Mouse (Mus musculus): Measurements from ENCODE around the gene Grik5. TPM values are rescaled to one million over a fixed set of nuclear protein-coding genes. Genes with fewer than 3 reads are reported as not detected.

The Grik5 gene
- polyA plus RNA-seq, 1 experiment from 2014 or later: 12.5 TPM

DNA sequence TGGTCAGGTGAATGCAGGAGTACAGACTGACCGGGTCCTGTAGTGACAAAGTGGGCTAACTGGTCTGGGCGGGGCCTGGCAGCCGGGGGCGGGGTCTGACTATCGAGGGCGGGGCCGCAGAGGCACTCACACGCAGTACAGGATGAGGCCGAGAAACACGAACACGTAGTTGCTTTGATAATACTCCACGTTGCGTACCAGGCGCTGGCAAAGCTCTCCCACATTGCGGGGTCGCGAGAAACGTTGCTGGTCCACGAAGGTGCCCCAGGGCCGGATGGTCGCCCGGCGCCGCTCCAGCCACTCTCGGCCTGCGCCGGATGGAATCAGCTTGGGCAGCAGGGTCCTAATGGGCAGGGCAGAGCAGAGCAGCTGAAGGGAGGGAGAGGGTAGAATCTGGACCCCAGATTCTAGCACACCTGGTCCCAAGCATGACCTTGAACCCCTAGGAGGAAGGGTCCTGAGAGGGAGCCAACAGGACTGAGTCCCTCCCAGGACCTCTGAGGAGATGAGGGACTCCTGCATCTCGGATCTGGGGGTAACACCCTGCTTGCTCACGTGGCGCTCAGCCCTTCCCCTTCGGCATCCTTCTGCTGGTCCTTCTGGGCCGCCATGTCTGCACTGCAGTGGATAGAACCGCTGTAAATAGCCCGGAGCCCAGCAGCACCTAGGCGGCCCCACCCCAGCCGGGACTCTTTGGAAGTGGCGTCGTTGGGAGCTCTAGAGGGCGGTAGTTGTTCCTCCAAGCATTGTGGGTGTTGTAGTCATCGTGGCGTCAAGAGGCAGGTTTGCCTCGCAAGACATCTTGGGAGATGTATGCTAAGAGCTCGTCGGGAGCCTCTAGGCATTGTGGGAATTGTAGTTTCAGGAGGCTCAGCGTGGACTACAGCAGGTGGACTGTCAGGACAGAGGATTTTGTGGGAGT, 99.9 kb downstream of the Grik5 start, which contains the start of gene Rabac1:
Rabac1 (minus strand) TSS at position 783 of the 922 bp plus-strand sequence.
- WGBS: under 1% methylated on average over 42 of the region's 45 CpGs
- peak within 1 kb of the TSS; percentile 83 for H3K27ac ChIP-seq (ENCODE audit: low read depth, low read length)
- H3K36me3 ChIP-seq (ENCODE audit: control insufficient read depth, insufficient read depth, low read length): no peaks in the 10 kb centered on the region; the same call in 1 of the 2 replicates
- H3K4me1 ChIP-seq (ENCODE audit: control insufficient read depth, insufficient read depth, low read depth, low read length): peaks cover 11% of the 10 kb centered on the region
- H3K27me3 ChIP-seq (replicated peaks; ENCODE audit: control insufficient read depth, insufficient read depth, low read length): no peaks in the 10 kb centered on the region
- no peaks in the 10 kb centered on the region for H3K9me3 ChIP-seq (ENCODE audit: control insufficient read depth, low read length)
- peak; percentile 92 for ATAC-seq
- H3K4me3 ChIP-seq (ENCODE audit: low read length): peak within 1 kb of the TSS; percentile 76
- H3K4me2 ChIP-seq (ENCODE audit: low read length): peak within 1 kb of the TSS; percentile 86
- H3K9ac ChIP-seq (ENCODE audit: low read depth, low read length): peak within 1 kb of the TSS; percentile 90

DNA sequence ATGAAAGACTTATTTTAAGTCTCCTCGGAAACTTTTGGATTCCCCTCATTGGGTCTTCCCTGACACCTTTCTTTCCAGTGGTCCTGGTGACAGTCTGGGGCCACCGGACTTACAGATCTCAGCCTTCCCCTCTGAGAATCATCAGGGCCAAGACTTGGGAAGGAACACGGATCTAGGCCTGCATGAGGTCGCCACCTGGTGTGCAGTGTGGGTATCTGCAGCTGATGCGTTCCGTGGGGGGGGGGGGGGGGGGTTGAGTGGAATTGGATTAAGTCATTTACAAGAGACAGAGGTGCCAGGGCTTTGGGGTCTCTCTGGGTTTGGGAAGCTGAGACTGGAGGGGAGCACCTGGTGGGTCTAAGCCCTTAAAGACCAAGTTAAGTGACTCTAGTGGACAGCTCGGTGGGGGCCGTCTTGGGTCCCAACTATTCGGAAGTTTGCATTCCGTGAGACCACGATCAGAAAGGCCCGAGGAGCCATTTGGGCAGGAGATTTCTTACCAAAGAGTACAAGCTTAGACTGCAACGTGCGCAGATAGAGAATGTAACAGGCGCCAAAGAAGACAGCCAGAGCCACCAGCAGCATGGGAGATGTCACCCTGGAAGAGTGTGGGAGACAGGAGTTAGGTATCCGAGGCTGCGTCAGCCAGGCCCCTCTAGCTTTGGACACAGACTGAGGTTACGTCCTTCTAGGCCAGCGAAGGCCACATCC, 100.7 kb downstream of the Grik5 start:
- Histone ChIP-seq H3K4me2 (ENCODE audit: low read length) (peak overlapping the region; percentile 86), H3K27me3 (replicated peaks; ENCODE audit: control insufficient read depth, insufficient read depth, low read length) (no peaks in the 10 kb centered on the region), H3K4me3 (ENCODE audit: low read length) (peak overlapping the region; percentile 76), H3K9ac (ENCODE audit: low read depth, low read length) (peak overlapping the region; percentile 90), H3K27ac (ENCODE audit: low read depth, low read length) (peak overlapping the region; percentile 83), H3K4me1 (ENCODE audit: control insufficient read depth, insufficient read depth, low read depth, low read length) (peaks cover 11% of the 10 kb centered on the region), H3K36me3 (ENCODE audit: control insufficient read depth, insufficient read depth, low read length) (no peaks in the 10 kb centered on the region; the same call in 1 of the 2 replicates), H3K9me3 (ENCODE audit: control insufficient read depth, low read length) (no peaks in the 10 kb centered on the region)
- peak; percentile 3 for ATAC-seq
- WGBS: 7% methylated on average over 19 of the region's 19 CpGs

DNA sequence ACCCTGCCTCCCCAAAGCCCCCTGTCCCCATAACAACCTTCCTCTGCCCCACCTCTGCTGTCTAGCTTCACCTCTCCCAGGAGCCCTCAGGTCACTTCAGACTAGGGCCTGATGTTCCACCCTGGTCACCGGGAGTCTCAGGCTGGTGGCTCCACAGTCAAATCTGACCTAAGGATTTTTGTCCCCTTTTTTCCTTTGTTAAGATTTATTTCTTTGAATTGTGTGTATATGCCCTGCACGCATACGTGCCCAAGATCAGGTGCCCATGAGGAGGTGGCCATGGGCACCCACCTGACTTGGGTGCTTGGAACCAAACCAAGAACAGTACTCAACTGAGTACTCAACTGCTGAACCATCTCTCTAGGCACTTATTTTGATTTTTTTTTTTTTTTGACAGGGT, 101.8 kb downstream of the Grik5 start:
- Histone ChIP-seq H3K9ac (ENCODE audit: low read depth, low read length) (no peak overlapping the region), H3K9me3 (ENCODE audit: control insufficient read depth, low read length) (no peaks in the 10 kb centered on the region), H3K36me3 (ENCODE audit: control insufficient read depth, insufficient read depth, low read length) (no peaks in the 10 kb centered on the region; the same call in 1 of the 2 replicates), H3K4me3 (ENCODE audit: low read length) (no peak overlapping the region), H3K27ac (ENCODE audit: low read depth, low read length) (no peak overlapping the region), H3K4me1 (ENCODE audit: control insufficient read depth, insufficient read depth, low read depth, low read length) (peaks cover 11% of the 10 kb centered on the region), H3K27me3 (replicated peaks; ENCODE audit: control insufficient read depth, insufficient read depth, low read length) (no peaks in the 10 kb centered on the region), H3K4me2 (ENCODE audit: low read length) (no peak overlapping the region)
- no peak for ATAC-seq
- 96% methylated on average over 3 of the region's 3 CpGs for WGBS

DNA sequence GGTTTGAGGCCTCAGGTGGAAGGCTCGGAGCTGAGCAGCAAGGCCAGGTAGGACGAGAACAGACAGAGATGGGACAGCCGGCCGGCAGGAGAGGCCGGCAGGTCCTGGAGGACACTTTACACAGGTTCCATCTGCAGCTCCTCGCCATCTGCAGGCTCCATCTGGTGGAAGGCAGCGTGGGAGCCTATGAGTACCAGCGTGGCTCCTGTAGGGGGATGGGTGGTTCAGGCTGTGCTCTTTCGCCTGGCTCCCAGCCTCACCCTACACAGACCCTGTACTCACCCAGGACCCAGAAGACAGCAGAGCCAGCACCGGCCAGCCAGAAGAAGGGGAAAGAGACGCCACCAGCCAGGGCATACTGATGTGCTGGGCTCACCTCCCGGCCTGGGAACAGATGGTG, 102.3 kb downstream of the Grik5 start:
- Histone ChIP-seq H3K36me3 (ENCODE audit: control insufficient read depth, insufficient read depth, low read length) (no peaks in the 10 kb centered on the region; the same call in 1 of the 2 replicates), H3K9ac (ENCODE audit: low read depth, low read length) (no peak overlapping the region)
- 81% methylated on average over 12 of the region's 12 CpGs for WGBS

DNA sequence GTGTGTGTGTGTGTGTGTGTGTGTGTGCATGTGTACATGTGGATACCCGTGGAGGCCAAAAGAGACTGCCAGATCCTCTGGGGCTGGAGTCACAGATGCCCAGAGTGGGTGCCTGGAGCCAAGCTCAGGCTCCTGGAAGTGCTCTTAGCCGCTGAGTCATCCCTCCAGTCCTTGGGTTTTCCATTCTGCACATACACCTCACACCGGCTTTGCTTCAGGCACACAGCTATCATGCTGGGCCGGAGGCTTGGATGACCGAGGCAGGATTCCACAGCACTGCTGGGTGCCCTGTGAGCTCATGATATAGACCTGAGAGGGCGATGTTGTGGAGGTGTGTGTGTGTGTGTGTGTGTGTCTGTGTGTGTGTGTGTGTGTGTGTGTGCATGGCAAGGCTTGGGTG, 103.7 kb downstream of the Grik5 start:
- Histone ChIP-seq H3K27ac (ENCODE audit: low read depth, low read length) (no peak overlapping the region), H3K27me3 (replicated peaks; ENCODE audit: control insufficient read depth, insufficient read depth, low read length) (no peaks in the 10 kb centered on the region), H3K9me3 (ENCODE audit: control insufficient read depth, low read length) (no peaks in the 10 kb centered on the region), H3K4me3 (ENCODE audit: low read length) (no peak overlapping the region), H3K9ac (ENCODE audit: low read depth, low read length) (no peak overlapping the region; the same call in 1 of the 2 replicates), H3K4me1 (ENCODE audit: control insufficient read depth, insufficient read depth, low read depth, low read length) (peaks cover 11% of the 10 kb centered on the region), H3K4me2 (ENCODE audit: low read length) (no peak overlapping the region), H3K36me3 (ENCODE audit: control insufficient read depth, insufficient read depth, low read length) (no peaks in the 10 kb centered on the region; the same call in 1 of the 2 replicates)
- WGBS: 75% methylated on average over 6 of the region's 6 CpGs
- ATAC-seq: no peak

More for the DNA sequence above, 102.3 kb downstream of the Grik5 start:
- ATAC-seq: no peak
- H3K27ac ChIP-seq (ENCODE audit: low read depth, low read length): no peak overlapping the region
- H3K9me3 ChIP-seq (ENCODE audit: control insufficient read depth, low read length): no peaks in the 10 kb centered on the region
- no peaks in the 10 kb centered on the region for H3K27me3 ChIP-seq (replicated peaks; ENCODE audit: control insufficient read depth, insufficient read depth, low read length)
- no peak overlapping the region for H3K4me3 ChIP-seq (ENCODE audit: low read length)
- peaks cover 11% of the 10 kb centered on the region for H3K4me1 ChIP-seq (ENCODE audit: control insufficient read depth, insufficient read depth, low read depth, low read length)
- no peak overlapping the region for H3K4me2 ChIP-seq (ENCODE audit: low read length)

DNA sequence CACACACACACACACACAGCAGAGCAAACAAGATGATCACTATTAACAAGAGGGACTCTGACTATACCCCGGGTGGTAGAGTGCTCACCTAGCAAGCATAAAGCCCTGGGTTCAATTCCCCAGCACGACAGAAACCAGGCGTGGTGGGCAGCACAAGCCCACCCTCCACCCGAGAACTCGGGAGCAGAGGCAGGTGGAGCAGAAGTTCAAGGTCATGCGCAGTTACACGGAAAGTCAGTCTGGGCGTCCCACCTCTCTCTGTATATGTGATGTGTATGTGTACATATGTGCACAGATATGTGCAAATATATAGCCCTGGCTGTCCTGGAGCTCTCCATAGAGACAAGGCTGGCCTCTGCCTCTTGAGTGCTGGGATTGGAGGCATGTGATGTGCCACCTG, 104.2 kb downstream of the Grik5 start:
- H3K4me3 ChIP-seq (ENCODE audit: low read length): no peak overlapping the region
- H3K4me1 ChIP-seq (ENCODE audit: control insufficient read depth, insufficient read depth, low read depth, low read length): peaks cover 11% of the 10 kb centered on the region
- no peak for ATAC-seq
- no peaks in the 10 kb centered on the region; the same call in 1 of the 2 replicates for H3K36me3 ChIP-seq (ENCODE audit: control insufficient read depth, insufficient read depth, low read length)
- 80% methylated on average over 8 of the region's 8 CpGs for WGBS
- H3K4me2 ChIP-seq (ENCODE audit: low read length): no peak overlapping the region
- no peak overlapping the region for H3K9ac ChIP-seq (ENCODE audit: low read depth, low read length)
- H3K27ac ChIP-seq (ENCODE audit: low read depth, low read length): no peak overlapping the region
- no peaks in the 10 kb centered on the region for H3K9me3 ChIP-seq (ENCODE audit: control insufficient read depth, low read length)
- H3K27me3 ChIP-seq (replicated peaks; ENCODE audit: control insufficient read depth, insufficient read depth, low read length): no peaks in the 10 kb centered on the region

DNA sequence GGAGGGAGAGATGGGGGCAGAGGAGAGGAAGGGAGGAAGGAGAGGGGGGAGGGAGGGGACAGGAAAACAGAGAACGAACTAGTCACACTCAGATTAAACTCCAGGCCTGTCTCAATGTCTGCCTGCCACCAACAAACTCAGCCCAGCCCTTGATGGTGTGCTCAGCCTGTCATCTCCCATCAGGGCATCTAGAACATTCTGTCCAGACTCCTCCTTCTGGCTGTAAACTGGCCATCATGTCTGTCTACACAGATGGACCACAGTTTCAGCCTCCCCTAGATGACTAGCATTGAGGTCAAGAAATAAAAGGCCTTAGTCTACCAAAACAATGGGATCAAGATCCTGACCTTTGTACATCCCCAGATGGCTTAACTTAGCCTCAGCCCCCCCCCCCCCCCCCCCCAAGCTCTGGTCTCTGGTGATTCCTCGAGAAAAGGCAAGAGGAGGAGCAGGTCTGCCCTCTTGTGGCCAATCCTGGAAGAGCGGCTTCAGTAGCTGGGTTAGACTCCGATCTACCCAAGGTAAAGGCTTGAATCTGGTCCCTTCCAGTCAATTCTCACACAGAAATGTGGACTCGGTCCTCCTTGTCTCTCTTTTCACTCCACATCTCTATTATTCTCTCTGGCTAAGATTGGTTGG, 107.1 kb downstream of the Grik5 start:
- Histone ChIP-seq H3K9me3 (ENCODE audit: control insufficient read depth, low read length) (no peaks in the 10 kb centered on the region), H3K27me3 (replicated peaks; ENCODE audit: control insufficient read depth, insufficient read depth, low read length) (no peaks in the 10 kb centered on the region), H3K27ac (ENCODE audit: low read depth, low read length) (no peak overlapping the region), H3K4me1 (ENCODE audit: control insufficient read depth, insufficient read depth, low read depth, low read length) (no peaks in the 10 kb centered on the region), H3K4me3 (ENCODE audit: low read length) (no peak overlapping the region), H3K9ac (ENCODE audit: low read depth, low read length) (no peak overlapping the region), H3K4me2 (ENCODE audit: low read length) (no peak overlapping the region), H3K36me3 (ENCODE audit: control insufficient read depth, insufficient read depth, low read length) (no peaks in the 10 kb centered on the region; the same call in 1 of the 2 replicates)
- ATAC-seq: peak; percentile 27; the same call in 1 of the 2 replicates
- 8% methylated on average over 5 of the region's 5 CpGs for WGBS

DNA sequence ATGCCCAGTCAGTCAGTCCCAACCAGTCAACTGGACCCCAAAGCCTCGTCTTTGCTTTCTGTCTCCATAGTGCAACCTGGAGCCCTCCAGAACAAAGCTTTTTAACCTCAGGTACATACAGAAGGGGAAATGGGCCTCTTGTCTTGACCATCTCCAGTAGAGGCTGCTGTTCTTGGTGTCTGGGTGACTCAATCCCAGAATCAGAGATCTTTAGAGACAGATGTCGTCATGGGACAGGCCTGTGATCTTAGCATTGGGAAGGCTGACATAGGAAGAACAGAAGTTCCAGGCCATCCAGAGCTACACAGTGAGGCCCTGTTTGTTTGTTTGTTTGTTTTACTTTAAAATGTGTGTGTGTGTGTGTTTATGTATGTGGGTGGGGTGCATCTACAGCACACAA, 107.9 kb downstream of the Grik5 start:
- Histone ChIP-seq H3K36me3 (ENCODE audit: control insufficient read depth, insufficient read depth, low read length) (no peaks in the 10 kb centered on the region; the same call in 1 of the 2 replicates), H3K9ac (ENCODE audit: low read depth, low read length) (no peak overlapping the region), H3K27ac (ENCODE audit: low read depth, low read length) (no peak overlapping the region), H3K27me3 (replicated peaks; ENCODE audit: control insufficient read depth, insufficient read depth, low read length) (no peaks in the 10 kb centered on the region), H3K4me3 (ENCODE audit: low read length) (no peak overlapping the region), H3K4me1 (ENCODE audit: control insufficient read depth, insufficient read depth, low read depth, low read length) (no peaks in the 10 kb centered on the region), H3K4me2 (ENCODE audit: low read length) (no peak overlapping the region), H3K9me3 (ENCODE audit: control insufficient read depth, low read length) (no peaks in the 10 kb centered on the region)
- 77% methylated on average over 2 of the region's 2 CpGs for WGBS
- ATAC-seq: no peak

All from hindbrain, embryonic 16.5 days (tissue).